Mouse (Mus musculus) embryonic fibroblast, embryonic 13.5 days (primary cell): Measurements from ENCODE around the gene Col26a1.

Experiments used
- CTCF ChIP-seq: IDR thresholded peaks from 2 replicates; pipeline ENCODE4 v1.5.1; 2011; ENCODE audit warnings: mild to moderate bottlenecking, control low read depth, low read length, moderate library complexity, borderline replicate concordance; ENCODE audit not compliant: insufficient read depth
- POLR2A ChIP-seq: IDR thresholded peaks from 2 replicates; pipeline ENCODE4 v1.6.1; 2011; ENCODE audit warnings: low read depth, mild to moderate bottlenecking, control low read depth, low read length, moderate library complexity

- TF ChIP-seq CTCF = peak; percentile 93
- TF ChIP-seq POLR2A = no peak
These were observed 1.5 kb downstream of the Col26a1 start for GRCm38 (mm10) chr5:136881380-136882009.
